Mouse (Mus musculus) hindbrain, embryonic 12.5 days (tissue): ENCODE data around the gene Naip5. TPM values are rescaled to one million over a fixed set of nuclear protein-coding genes. Genes with fewer than 3 reads are reported as not detected.
A peak's percentile ranks its signal among the peaks of the same experiment; 100 is the strongest.
"Not testable (repeated sequence)": the region's sequence is repeated elsewhere in the genome, so short reads cannot be mapped to it uniquely, and the experiment has no call there.

Experiments used
- ATAC-seq: fragments of 200-750 bp; cut with Nextera tagmentation; 2 replicates; pipeline ENCODE4 v1.8.0; 2017; ENCODE audit warnings: moderate TSS enrichment; ENCODE audit not compliant: low FRiP score
- H3K27ac ChIP-seq: fragments of 300-500 bp; sonication (generic); 2 replicates; pipeline ENCODE4 v1.5.1; 2016; ENCODE audit warnings: mild to moderate bottlenecking
- H3K27me3 ChIP-seq: fragments of 300-500 bp; sonication (generic); 2 replicates; pipeline ENCODE4 v1.6.1; 2016; ENCODE audit warnings: mild to moderate bottlenecking
- H3K36me3 ChIP-seq: fragments of 300-500 bp; sonication (generic); 2 replicates; pipeline ENCODE4 v1.6.1; 2016; ENCODE audit warnings: mild to moderate bottlenecking
- H3K4me1 ChIP-seq: fragments of 300-500 bp; sonication (generic); 2 replicates; pipeline ENCODE4 v1.6.1; 2016
- H3K4me2 ChIP-seq: fragments of 300-500 bp; sonication (generic); replicated peaks from 2 replicates; pipeline ENCODE4 v1.6.1; 2016; ENCODE audit warnings: mild to moderate bottlenecking
- H3K4me3 ChIP-seq: fragments of 300-500 bp; sonication (generic); 2 replicates; pipeline ENCODE4 v1.5.1; 2016; ENCODE audit warnings: mild to moderate bottlenecking
- H3K9ac ChIP-seq: fragments of 300-500 bp; sonication (generic); 2 replicates; pipeline ENCODE4 v1.6.1; 2016; ENCODE audit warnings: mild to moderate bottlenecking, moderate library complexity
- H3K9me3 ChIP-seq: fragments of 300-500 bp; sonication (generic); replicated peaks from 2 replicates; pipeline ENCODE4 v1.6.1; 2016; ENCODE audit warnings: mild to moderate bottlenecking
- WGBS: fragments of 180-500 bp; shearing (Covaris S2); methylation state at CpG from one replicate; pipeline ENCODE4 v1.1.7; 2016; 5-methylcytosine and 5-hydroxymethylcytosine counted together
- polyA plus RNA-seq: library from polyadenylated mRNA; unstranded; fragments of >200 nt; fragmentation: Nextera tagmentation; extraction: Ambion mirVana; gene quantifications from 2 replicates; pipeline ENCODE4 v1.2.1, GENCODE M21; 2016

Naip5 gene
- 0.10 and 0.15 TPM in 2 replicates for polyA plus RNA-seq

GRCm38 (mm10) chr13:100246223-100246622 lies at the start of gene Naip5:
TSS of gene Naip5 (minus strand) at chr13:100246323.
- WGBS: 75% methylated on average over 4 of the region's 4 CpGs
- not testable (repeated sequence) for H3K4me1 ChIP-seq, H3K4me2 ChIP-seq, H3K4me3 ChIP-seq, H3K27ac ChIP-seq, ATAC-seq, H3K9ac ChIP-seq, H3K27me3 ChIP-seq, H3K9me3 ChIP-seq, H3K36me3 ChIP-seq

GRCm38 (mm10) chr13:100284611-100285010 lies 38.5 kb upstream of the Naip5 start:
- no peaks in the 10 kb centered on the region for H3K4me1 ChIP-seq
- no peaks in the 10 kb centered on the region for H3K27me3 ChIP-seq
- 83% methylated on average over 1 of the region's 1 CpGs for WGBS
- H3K9ac ChIP-seq: no peak overlapping the region
- no peak for ATAC-seq
- H3K27ac ChIP-seq: no peak overlapping the region
- H3K4me3 ChIP-seq: no peak overlapping the region
- H3K4me2 ChIP-seq: no peak overlapping the region
- no peaks in the 10 kb centered on the region for H3K9me3 ChIP-seq
- H3K36me3 ChIP-seq: no peaks in the 10 kb centered on the region

GRCm38 (mm10) chr13:100271474-100272132 lies 25.5 kb upstream of the Naip5 start:
- WGBS: no CpG with 5 or more reads among the region's 1 CpGs
- H3K27me3 ChIP-seq, H3K36me3 ChIP-seq, H3K4me2 ChIP-seq, H3K27ac ChIP-seq, ATAC-seq, H3K9me3 ChIP-seq, H3K4me3 ChIP-seq, H3K9ac ChIP-seq, H3K4me1 ChIP-seq: not testable (repeated sequence)

- H3K36me3 ChIP-seq, H3K27me3 ChIP-seq, H3K4me1 ChIP-seq, H3K4me2 ChIP-seq, H3K27ac ChIP-seq, ATAC-seq, H3K9ac ChIP-seq, H3K9me3 ChIP-seq, H3K4me3 ChIP-seq: not testable (repeated sequence)
- WGBS: 76% methylated on average over 2 of the region's 2 CpGs
Measured at GRCm38 (mm10) chr13:100256996-100257395, 10.9 kb upstream of the Naip5 start.

- H3K4me3 ChIP-seq, H3K4me2 ChIP-seq, ATAC-seq, H3K36me3 ChIP-seq, H3K4me1 ChIP-seq, H3K9me3 ChIP-seq, H3K27me3 ChIP-seq, H3K9ac ChIP-seq, H3K27ac ChIP-seq: not testable (repeated sequence)
- WGBS: 91% methylated on average over 6 of the region's 6 CpGs
Measured at GRCm38 (mm10) chr13:100255925-100256324, 9.8 kb upstream of the Naip5 start.

- H3K4me1 ChIP-seq, H3K36me3 ChIP-seq, ATAC-seq, H3K9me3 ChIP-seq, H3K27ac ChIP-seq, H3K27me3 ChIP-seq, H3K9ac ChIP-seq, H3K4me2 ChIP-seq, H3K4me3 ChIP-seq: not testable (repeated sequence)
- WGBS: 59% methylated on average over 2 of the region's 2 CpGs
Measured at GRCm38 (mm10) chr13:100251897-100252296, 5.8 kb upstream of the Naip5 start.

- H3K4me1 ChIP-seq, H3K4me3 ChIP-seq, H3K9me3 ChIP-seq, ATAC-seq, H3K27me3 ChIP-seq, H3K36me3 ChIP-seq, H3K27ac ChIP-seq, H3K4me2 ChIP-seq, H3K9ac ChIP-seq: not testable (repeated sequence)
- WGBS: 73% methylated on average over 5 of the region's 5 CpGs
Measured at GRCm38 (mm10) chr13:100246896-100247519, 885 bp upstream of the Naip5 start.

GRCm38 (mm10) chr13:100243702-100244101 lies 2.4 kb downstream of the Naip5 start:
- Histone ChIP-seq H3K4me1 (no peaks in the 10 kb centered on the region), H3K27me3 (no peaks in the 10 kb centered on the region), H3K4me2 (no peak overlapping the region), H3K9me3 (no peaks in the 10 kb centered on the region), H3K4me3 (no peak overlapping the region), H3K27ac (no peak overlapping the region), H3K9ac (no peak overlapping the region), H3K36me3 (no peaks in the 10 kb centered on the region)
- peak; percentile 38 for ATAC-seq

- H3K4me1 ChIP-seq, H3K27me3 ChIP-seq, H3K4me2 ChIP-seq, H3K27ac ChIP-seq, H3K9me3 ChIP-seq, H3K36me3 ChIP-seq, ATAC-seq, H3K4me3 ChIP-seq, H3K9ac ChIP-seq: not testable (repeated sequence)
- 78% methylated on average over 1 of the region's 1 CpGs for WGBS
Measured at GRCm38 (mm10) chr13:100213683-100214082, 32.4 kb downstream of the Naip5 start.

GRCm38 (mm10) chr13:100210540-100210939 lies 35.6 kb downstream of the Naip5 start:
- Histone ChIP-seq H3K27ac (no peak overlapping the region), H3K4me1 (no peaks in the 10 kb centered on the region), H3K4me3 (no peak overlapping the region), H3K27me3 (no peaks in the 10 kb centered on the region), H3K36me3 (no peaks in the 10 kb centered on the region), H3K4me2 (no peak overlapping the region), H3K9ac (no peak overlapping the region), H3K9me3 (no peaks in the 10 kb centered on the region)
- no peak for ATAC-seq
- WGBS: 33% methylated on average over 8 of the region's 8 CpGs

- Histone ChIP-seq H3K4me3 (no peak overlapping the region), H3K27ac (no peak overlapping the region), H3K9me3 (no peaks in the 10 kb centered on the region), H3K4me2 (no peak overlapping the region), H3K9ac (no peak overlapping the region), H3K4me1 (no peaks in the 10 kb centered on the region), H3K27me3 (no peaks in the 10 kb centered on the region), H3K36me3 (no peaks in the 10 kb centered on the region)
- 88% methylated on average over 1 of the region's 1 CpGs for WGBS
- ATAC-seq: no peak
Measured at GRCm38 (mm10) chr13:100203319-100203718, 42.8 kb downstream of the Naip5 start.

GRCm38 (mm10) chr13:100201659-100202333 lies 44.3 kb downstream of the Naip5 start, which contains the start of gene Naip2:
TSS of gene Naip2 (minus strand) at chr13:100202092.
- not testable (repeated sequence) for H3K27me3 ChIP-seq, H3K36me3 ChIP-seq, H3K4me1 ChIP-seq, H3K9ac ChIP-seq, H3K4me3 ChIP-seq, ATAC-seq, H3K4me2 ChIP-seq, H3K9me3 ChIP-seq, H3K27ac ChIP-seq
- 75% methylated on average over 3 of the region's 3 CpGs for WGBS

- Histone ChIP-seq H3K4me2 (no peak overlapping the region), H3K9ac (no peak overlapping the region), H3K9me3 (no peaks in the 10 kb centered on the region), H3K4me3 (no peak overlapping the region), H3K36me3 (no peaks in the 10 kb centered on the region), H3K27me3 (no peaks in the 10 kb centered on the region), H3K27ac (no peak overlapping the region), H3K4me1 (no peaks in the 10 kb centered on the region)
- ATAC-seq: no peak
Measured at GRCm38 (mm10) chr13:100200778-100201177, 45.3 kb downstream of the Naip5 start.
